Mouse (Mus musculus) CH12.LX (cell line): Measurements from ENCODE around the gene Slc35c1.

Experiments used
- CTCF ChIP-seq, 2 experiments: IDR thresholded peaks in 1 of 2; conservative IDR thresholded peaks in 1 of 2; 2 replicates each; pipeline ENCODE4 v1.5.1; 2011 to 2012; ENCODE audit warnings: low read depth in 2 of 2, low read length in 2 of 2, improper control_type of control experiment in 1 of 2, inconsistent platforms in 1 of 2, mild to moderate bottlenecking in 1 of 2, moderate library complexity in 1 of 2
- ELF1 ChIP-seq: IDR thresholded peaks from 2 replicates; pipeline ENCODE4 v1.6.1; 2014; ENCODE audit warnings: low read depth, mild to moderate bottlenecking, inconsistent platforms, low read length, improper control_type of control experiment
- EP300 ChIP-seq: IDR thresholded peaks from 2 replicates; pipeline ENCODE4 v1.6.1; 2011; ENCODE audit warnings: low read length, improper control_type of control experiment
- ETS1 ChIP-seq: conservative IDR thresholded peaks from 2 replicates; pipeline ENCODE4 v1.6.1; 2012; ENCODE audit warnings: low read depth, mild to moderate bottlenecking, inconsistent platforms, low read length, improper control_type of control experiment, moderate library complexity
- MAZ ChIP-seq: IDR thresholded peaks from 2 replicates; pipeline ENCODE4 v1.6.1; 2012; ENCODE audit warnings: low read depth, mild to moderate bottlenecking, inconsistent platforms, low read length, improper control_type of control experiment, moderate library complexity
- MEF2A ChIP-seq: IDR thresholded peaks from 2 replicates; pipeline ENCODE4 v1.6.1; 2014; ENCODE audit warnings: low read depth, mild to moderate bottlenecking, inconsistent platforms, low read length, improper control_type of control experiment, borderline replicate concordance
- MXI1 ChIP-seq: IDR thresholded peaks from 2 replicates; pipeline ENCODE4 v1.6.1; 2011; ENCODE audit warnings: mild to moderate bottlenecking, low read depth, low read length, improper control_type of control experiment
- MYC ChIP-seq: IDR thresholded peaks from 2 replicates; pipeline ENCODE4 v1.6.1; 2011; ENCODE audit warnings: low read depth, mild to moderate bottlenecking, improper control_type of control experiment, low read length
- POLR2A ChIP-seq: IDR thresholded peaks from 2 replicates; pipeline ENCODE4 v1.6.1; 2011; ENCODE audit warnings: low read depth, mild to moderate bottlenecking, improper control_type of control experiment, low read length
- SIN3A ChIP-seq: IDR thresholded peaks from 2 replicates; pipeline ENCODE4 v1.6.1; 2012; ENCODE audit warnings: low read length, improper control_type of control experiment, inconsistent platforms
- UBTF ChIP-seq: IDR thresholded peaks from 2 replicates; pipeline ENCODE4 v1.6.1; 2012; ENCODE audit warnings: low read depth, mild to moderate bottlenecking, inconsistent platforms, low read length, improper control_type of control experiment, moderate library complexity

DNA sequence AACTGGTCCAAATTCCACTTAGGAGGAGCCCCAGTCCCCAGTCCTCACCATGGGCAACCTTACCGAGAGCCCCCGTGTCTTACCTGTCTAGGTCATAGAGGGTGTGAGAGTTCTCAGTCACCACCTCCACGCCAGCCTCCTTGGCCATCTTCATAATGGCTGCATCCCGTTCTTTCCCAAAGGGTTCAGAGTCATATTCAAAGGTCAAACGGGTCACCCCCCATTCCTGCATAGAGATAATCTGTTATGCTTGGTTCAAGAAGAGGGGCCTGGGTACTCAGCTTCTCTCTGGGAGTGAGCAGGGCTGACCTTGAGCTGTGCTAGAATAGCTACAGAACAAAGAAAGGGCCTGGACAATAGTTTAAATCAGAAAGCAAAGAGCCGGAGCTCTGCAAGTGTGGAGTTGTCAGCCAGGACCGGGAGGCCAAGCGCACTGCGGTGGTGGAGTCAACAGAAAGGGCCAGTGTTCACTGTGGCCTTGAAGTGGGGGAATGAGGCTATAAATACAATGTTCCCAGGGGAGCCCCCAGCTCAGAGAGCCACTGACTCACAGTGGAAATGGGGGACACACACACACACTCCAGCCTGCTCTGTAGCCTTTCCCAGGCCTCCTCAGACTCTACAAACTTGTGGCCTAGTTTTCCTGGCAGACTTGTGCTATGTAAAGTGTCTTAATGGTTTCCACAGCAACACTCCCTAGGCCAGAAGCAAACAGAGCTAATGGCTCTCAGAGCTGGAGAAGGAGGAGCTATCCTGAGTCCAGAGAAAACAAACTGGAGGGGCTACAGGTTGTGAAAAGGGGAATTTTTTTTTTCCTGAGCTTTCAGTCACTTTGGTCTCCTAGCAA lies 35.7 kb downstream of the Slc35c1 start:
- TF ChIP-seq MEF2A = no peak
- TF ChIP-seq CTCF (conservative IDR thresholded peaks at IDR 0.05 in 1 of 2, IDR thresholded peaks at IDR 0.05 in 1 of 2; ENCODE audit: low read depth in 2 of 2, low read length in 2 of 2) = no peak
- no peak for TF ChIP-seq POLR2A
- no peak for TF ChIP-seq MXI1
- TF ChIP-seq EP300 = no peak
- TF ChIP-seq MAZ = no peak
- no peak for TF ChIP-seq ELF1
- TF ChIP-seq SIN3A = no peak
- TF ChIP-seq ETS1 = no peak
- TF ChIP-seq UBTF = no peak
- no peak for TF ChIP-seq MYC
